Mouse (Mus musculus): ENCODE measurements around the gene Olfr239. TPM values are rescaled to one million over a fixed set of nuclear protein-coding genes. Genes with fewer than 3 reads are reported as not detected.

The Olfr239 gene
- not detected for polyA plus RNA-seq (2014; fragmentation: Illumina TruSeq; extraction: RNeasy Lipid Tissue Mini Kit (QIAGEN cat#74804); ENCODE audit: low read depth, low replicate concordance)

GRCm38 (mm10) chr17:33191002-33191401, at the start of gene Olfr239:
Olfr239 (plus strand) TSS chr17:33191302.

DNA sequence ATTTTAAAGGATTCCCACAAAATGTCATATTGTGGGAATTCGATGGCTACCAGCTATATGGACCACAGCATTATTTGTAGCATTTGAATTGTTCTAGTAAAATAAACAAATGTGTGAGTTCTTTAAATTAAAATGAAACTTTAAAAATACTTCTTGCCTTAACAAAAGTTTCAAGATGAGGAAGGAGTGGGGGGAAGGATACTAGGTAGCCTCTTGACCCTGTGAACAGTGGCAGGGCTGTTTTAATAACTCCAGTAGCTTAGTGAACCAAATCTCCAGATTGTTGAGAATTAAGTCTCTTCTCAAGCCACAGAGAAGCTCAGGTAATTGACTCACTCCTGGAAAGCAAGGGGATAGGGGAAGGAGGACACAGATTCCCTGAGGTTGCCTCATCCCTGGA, 23.0 kb upstream of the Olfr239 start, which contains the start of gene Olfr55:
TSS of gene Olfr55 (plus strand) at position 301 of the 400 bp plus-strand sequence.

GRCm38 (mm10) chr17:33221590-33221989, 30.5 kb downstream of the Olfr239 start, which contains the start of gene Olfr1564:
Olfr1564 (minus strand) TSS chr17:33221690.

Other genes with a start within 250 kb of the Olfr239 start
- gene Cyp4f13, start 243.9 kb upstream of the Olfr239 start, polyA plus RNA-seq (2014; fragmentation: Illumina TruSeq; extraction: RNeasy Lipid Tissue Mini Kit (QIAGEN cat#74804); ENCODE audit: low read depth, low replicate concordance), result 19.5 TPM
- gene Zfp472, start 225.5 kb upstream of the Olfr239 start, polyA plus RNA-seq (2014; fragmentation: Illumina TruSeq; extraction: RNeasy Lipid Tissue Mini Kit (QIAGEN cat#74804); ENCODE audit: low read depth, low replicate concordance), result 2.9 TPM
- 6.6 TPM for gene Zfp952, start 198.2 kb upstream of the Olfr239 start, polyA plus RNA-seq (2014; fragmentation: Illumina TruSeq; extraction: RNeasy Lipid Tissue Mini Kit (QIAGEN cat#74804); ENCODE audit: low read depth, low replicate concordance)
- 2.8 TPM for gene Zfp763, start 157.9 kb upstream of the Olfr239 start, polyA plus RNA-seq (2014; fragmentation: Illumina TruSeq; extraction: RNeasy Lipid Tissue Mini Kit (QIAGEN cat#74804); ENCODE audit: low read depth, low replicate concordance)
- gene 4921501E09Rik, start 123.2 kb upstream of the Olfr239 start, polyA plus RNA-seq (2014; fragmentation: Illumina TruSeq; extraction: RNeasy Lipid Tissue Mini Kit (QIAGEN cat#74804); ENCODE audit: low read depth, low replicate concordance), result not detected
- 3.6 TPM for gene Zfp563, start 102.0 kb upstream of the Olfr239 start, polyA plus RNA-seq (2014; fragmentation: Illumina TruSeq; extraction: RNeasy Lipid Tissue Mini Kit (QIAGEN cat#74804); ENCODE audit: low read depth, low replicate concordance)
- gene Morc2b, start 51.6 kb upstream of the Olfr239 start, polyA plus RNA-seq (2014; fragmentation: Illumina TruSeq; extraction: RNeasy Lipid Tissue Mini Kit (QIAGEN cat#74804); ENCODE audit: low read depth, low replicate concordance), result 0.47 TPM
- not detected for gene Olfr55, start 22.9 kb upstream of the Olfr239 start, polyA plus RNA-seq (2014; fragmentation: Illumina TruSeq; extraction: RNeasy Lipid Tissue Mini Kit (QIAGEN cat#74804); ENCODE audit: low read depth, low replicate concordance)
- gene Olfr1564, start 30.4 kb downstream of the Olfr239 start, polyA plus RNA-seq (2014; fragmentation: Illumina TruSeq; extraction: RNeasy Lipid Tissue Mini Kit (QIAGEN cat#74804); ENCODE audit: low read depth, low replicate concordance), result 0.13 TPM
- 11.8 TPM for gene Zfp955a, start 63.8 kb downstream of the Olfr239 start, polyA plus RNA-seq (2014; fragmentation: Illumina TruSeq; extraction: RNeasy Lipid Tissue Mini Kit (QIAGEN cat#74804); ENCODE audit: low read depth, low replicate concordance)
- gene Olfr63, start 73.4 kb downstream of the Olfr239 start, polyA plus RNA-seq (2014; fragmentation: Illumina TruSeq; extraction: RNeasy Lipid Tissue Mini Kit (QIAGEN cat#74804); ENCODE audit: low read depth, low replicate concordance), result not detected
- 9.9 TPM for gene Zfp955b, start 98.2 kb downstream of the Olfr239 start, polyA plus RNA-seq (2014; fragmentation: Illumina TruSeq; extraction: RNeasy Lipid Tissue Mini Kit (QIAGEN cat#74804); ENCODE audit: low read depth, low replicate concordance)
- 3.3 TPM for gene Zfp81, start 167.6 kb downstream of the Olfr239 start, polyA plus RNA-seq (2014; fragmentation: Illumina TruSeq; extraction: RNeasy Lipid Tissue Mini Kit (QIAGEN cat#74804); ENCODE audit: low read depth, low replicate concordance)
- 3.8 TPM for gene Zfp101, start 203.3 kb downstream of the Olfr239 start, polyA plus RNA-seq (2014; fragmentation: Illumina TruSeq; extraction: RNeasy Lipid Tissue Mini Kit (QIAGEN cat#74804); ENCODE audit: low read depth, low replicate concordance)
- gene Actl9, start 241.6 kb downstream of the Olfr239 start, polyA plus RNA-seq (2014; fragmentation: Illumina TruSeq; extraction: RNeasy Lipid Tissue Mini Kit (QIAGEN cat#74804); ENCODE audit: low read depth, low replicate concordance), result not detected

All from heart, adult 10 weeks (tissue).